ENCODE assay signal across 27 mouse cellular contexts in the genomic region with DNA sequence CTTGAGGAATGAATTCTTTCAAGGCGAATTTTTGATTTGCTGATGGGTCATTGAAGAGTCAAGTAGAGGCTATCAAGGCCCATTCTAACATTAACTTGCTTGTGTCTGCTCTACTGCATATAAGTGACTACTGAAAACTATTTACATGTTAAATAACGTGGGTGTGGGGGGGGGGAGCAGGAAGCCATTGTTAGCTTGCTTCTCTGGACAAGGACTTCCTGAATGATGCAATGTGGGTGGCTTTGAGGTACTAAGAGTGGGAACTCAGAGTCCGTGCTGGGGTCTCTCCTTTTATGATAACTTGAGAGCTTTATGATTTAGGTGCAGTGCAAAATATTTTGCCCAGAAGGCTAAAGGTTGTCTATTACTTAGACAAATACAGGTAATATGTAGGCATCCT.
A peak's percentile ranks its signal among the peaks of the same experiment; 100 is the strongest.
DNase-seq lines count a peak whose midpoint lies in the region; ATAC-seq and TF ChIP-seq lines count a peak whose summit lies in the region.
"Had no signal": no experiment of that assay in that cellular context is flagged by ENCODE, and none has a peak within 500 bp of the region (broad histone marks: within the 10 kb centered on the region; RNA-seq: fewer than 3 reads in every experiment).

No protein-coding gene starts in this region.

- peak; percentile 25 for DNase-seq in lung, postnatal 10 days
- no peak for DNase-seq in lung, adult 2 months
- peak; percentile 2 for DNase-seq in MEL (ENCODE audit: low read depth, low spot score)
- no peak for DNase-seq in heart, adult 2 months
- no peak for DNase-seq in heart, postnatal 25 days (ENCODE audit: low spot score)
- DNase-seq: adrenal gland, adult 2 months; adrenal gland, postnatal 14 days; B cell, adult 2 months; cerebellum, adult 11 months; cerebellum, adult 8-10 months; cerebellum, postnatal 10 days; cerebellum, postnatal 36 days; forebrain, postnatal 0 days; gastrocnemius, adult 2 months; gastrocnemius, postnatal 14 days; heart, postnatal 36 days had no signal

- no peak for TF ChIP-seq CTCF in lung, adult 2 months (IDR thresholded peaks at IDR 0.05; ENCODE audit: insufficient read depth, low read length)
- no peak for TF ChIP-seq CTCF in MEL (IDR thresholded peaks at IDR 0.05 in 2 of 3, conservative IDR thresholded peaks at IDR 0.05 in 1 of 3; ENCODE audit: control insufficient read depth in 1 of 3, insufficient read depth in 1 of 3, low read depth in 2 of 3, low read length in 3 of 3, poor library complexity in 1 of 3, severe bottlenecking in 1 of 3)
- no peak for TF ChIP-seq CTCF in heart, adult 2 months (IDR thresholded peaks at IDR 0.05)

- H3K4me1 ChIP-seq in lung, adult 2 months (ENCODE audit: control insufficient read depth, insufficient read depth, low read length), result no peaks in the 10 kb centered on the region
- no peaks in the 10 kb centered on the region for H3K4me1 ChIP-seq in MEL (ENCODE audit: control insufficient read depth in 1 of 2, insufficient read depth in 2 of 2, low read length in 2 of 2)
- peaks cover 16% of the 10 kb centered on the region for H3K4me1 ChIP-seq in forebrain, embryonic 15.5 days
- H3K4me1 ChIP-seq in heart, adult 2 months (ENCODE audit: control insufficient read depth, insufficient read depth, low read length), result no peaks in the 10 kb centered on the region
- H3K4me1 ChIP-seq: intestine, embryonic 15.5 days had no signal

- 35% methylated on average over 3 of the region's 3 CpGs for WGBS in lung, adult 2 months
- WGBS in forebrain, embryonic 15.5 days, result 60% methylated on average over 3 of the region's 3 CpGs
- 54% methylated on average over 3 of the region's 3 CpGs for WGBS in heart, adult 2 months

- TF ChIP-seq RAD21 in MEL (IDR thresholded peaks at IDR 0.05; ENCODE audit: low read depth, low read length), result no peak

- peak; percentile 69 for ATAC-seq in common myeloid progenitor, adult 5-6 weeks (replicated peaks; ENCODE audit: low read depth, poor library complexity, severe bottlenecking)
- ATAC-seq in megakaryocyte, adult 5-6 weeks (ENCODE audit: poor library complexity, severe bottlenecking), result peak; percentile 63
- no peak for ATAC-seq in forebrain, embryonic 15.5 days (replicated peaks)
- ATAC-seq: forebrain, embryonic 13.5 days; forebrain, postnatal 0 days; hindbrain, embryonic 16.5 days; intestine, embryonic 15.5 days had no signal

- H3K79me2 ChIP-seq in MEL (ENCODE audit: control insufficient read depth, insufficient read depth, low read length, poor library complexity), result no peaks in the 10 kb centered on the region
- no peaks in the 10 kb centered on the region for H3K79me2 ChIP-seq in heart, adult 2 months (replicated peaks; ENCODE audit: control insufficient read depth, insufficient read depth, low read length)

- H3K4me3 ChIP-seq in lung, adult 2 months (replicated peaks; ENCODE audit: extremely low read depth, low read depth, low read length), result no peak overlapping the region
- H3K4me3 ChIP-seq in MEL (ENCODE audit: control insufficient read depth in 1 of 2, insufficient read depth in 1 of 2, low read depth in 2 of 2, low read length in 2 of 2), result no peak overlapping the region
- no peak overlapping the region for H3K4me3 ChIP-seq in forebrain, embryonic 15.5 days
- no peak overlapping the region for H3K4me3 ChIP-seq in heart, adult 2 months
- H3K4me3 ChIP-seq: forebrain, embryonic 10.5 days; forebrain, embryonic 13.5 days; gastrocnemius, adult 2 months; hindbrain, embryonic 10.5 days; hindbrain, embryonic 13.5 days; intestine, embryonic 15.5 days had no signal

- no peak for TF ChIP-seq EP300 in MEL (IDR thresholded peaks at IDR 0.05; ENCODE audit: low read depth in 1 of 2, low read length in 2 of 2)
- TF ChIP-seq EP300 in heart, adult 2 months (IDR thresholded peaks at IDR 0.05; ENCODE audit: insufficient read depth, low read depth, low read length), result no peak

- H3K4me2 ChIP-seq in forebrain, embryonic 15.5 days (replicated peaks), result no peak overlapping the region
- H3K4me2 ChIP-seq: forebrain, embryonic 13.5 days; heart, embryonic 11.5 days; hindbrain, embryonic 13.5 days; intestine, embryonic 15.5 days had no signal

- no peak overlapping the region for H3K27ac ChIP-seq in MEL (ENCODE audit: control insufficient read depth, low read depth, low read length)
- no peak overlapping the region for H3K27ac ChIP-seq in forebrain, embryonic 15.5 days (replicated peaks)
- H3K27ac ChIP-seq in heart, adult 2 months, result no peak overlapping the region
- H3K27ac ChIP-seq: forebrain, embryonic 10.5 days; forebrain, embryonic 13.5 days; gastrocnemius, adult 2 months; hindbrain, embryonic 10.5 days; hindbrain, embryonic 13.5 days; intestine, embryonic 15.5 days had no signal

- peaks cover 0 to 4% of the 10 kb centered on the region in 2 experiments; a peak in 2 of 4 replicates for H3K27me3 ChIP-seq in MEL (ENCODE audit: control insufficient read depth in 1 of 2, insufficient read depth in 2 of 2, low read length in 2 of 2)
- no peaks in the 10 kb centered on the region for H3K27me3 ChIP-seq in forebrain, embryonic 15.5 days
- no peaks in the 10 kb centered on the region for H3K27me3 ChIP-seq in heart, adult 2 months (ENCODE audit: control insufficient read depth, insufficient read depth, low read length)
- H3K27me3 ChIP-seq: CH12.LX; forebrain, embryonic 13.5 days; hindbrain, embryonic 13.5 days; intestine, embryonic 15.5 days had no signal

- TF ChIP-seq POLR2A in lung, adult 2 months (IDR thresholded peaks at IDR 0.05; ENCODE audit: borderline replicate concordance, extremely low read depth, low read depth, low read length), result no peak
- TF ChIP-seq POLR2A in MEL (IDR thresholded peaks at IDR 0.05; ENCODE audit: control insufficient read depth in 1 of 2, insufficient read depth in 1 of 2, low read depth in 1 of 2, low read length in 2 of 2, poor library complexity in 1 of 2), result no peak
- TF ChIP-seq POLR2A in heart, adult 2 months (IDR thresholded peaks at IDR 0.05; ENCODE audit: insufficient read depth, low read depth, low read length), result no peak

- no peaks in the 10 kb centered on the region for H3K36me3 ChIP-seq in MEL (ENCODE audit: control insufficient read depth in 1 of 2, insufficient read depth in 2 of 2, low read length in 2 of 2)
- no peaks in the 10 kb centered on the region for H3K36me3 ChIP-seq in forebrain, embryonic 15.5 days
- H3K36me3 ChIP-seq in heart, adult 2 months (ENCODE audit: control insufficient read depth, insufficient read depth, low read length), result no peaks in the 10 kb centered on the region
- H3K36me3 ChIP-seq: forebrain, embryonic 10.5 days; hindbrain, embryonic 10.5 days; hindbrain, embryonic 13.5 days; intestine, embryonic 15.5 days had no signal

- no peak overlapping the region for H3K9ac ChIP-seq in MEL (ENCODE audit: control insufficient read depth, low read depth, low read length, poor library complexity, severe bottlenecking)
- no peak overlapping the region for H3K9ac ChIP-seq in forebrain, embryonic 15.5 days (replicated peaks)
- no peak overlapping the region for H3K9ac ChIP-seq in heart, adult 2 months (ENCODE audit: low read depth, low read length)
- H3K9ac ChIP-seq: forebrain, embryonic 13.5 days; forebrain, postnatal 0 days; hindbrain, embryonic 13.5 days; intestine, embryonic 15.5 days had no signal

- intact Hi-C loops in heart, adult 2 months (cut with DNase I), result no loop called here
- intact Hi-C loops in heart, postnatal 25 days (cut with DNase I), result no loop called here

- no peaks in the 10 kb centered on the region for H3K9me3 ChIP-seq in MEL (replicated peaks; ENCODE audit: insufficient read depth, low read length)
- no peaks in the 10 kb centered on the region for H3K9me3 ChIP-seq in forebrain, embryonic 15.5 days
- H3K9me3 ChIP-seq: forebrain, embryonic 10.5 days; forebrain, embryonic 13.5 days; hindbrain, embryonic 10.5 days; hindbrain, embryonic 13.5 days; intestine, embryonic 15.5 days had no signal

TF ChIP-seq in MEL, 35 proteins besides CTCF, POLR2A, EP300 and RAD21:
- TF ChIP-seq TBP (IDR thresholded peaks at IDR 0.05; ENCODE audit: low read depth, low read length) (no peak), MXI1 (IDR thresholded peaks at IDR 0.05; ENCODE audit: low read depth, low read length) (no peak), JUND (IDR thresholded peaks at IDR 0.05; ENCODE audit: low read depth, low read length) (no peak), POLR2AphosphoS5 (IDR thresholded peaks at IDR 0.05; ENCODE audit: borderline replicate concordance, low read depth, low read length) (no peak), MYB (IDR thresholded peaks at IDR 0.05; ENCODE audit: low read depth, low read length) (no peak), GABPA (IDR thresholded peaks at IDR 0.05; ENCODE audit: low read depth, low read length) (no peak)

Comparison
In these comparisons a context has a peak if more than half of its experiments do, and no peak if none do; other contexts are left out.
1. DNase-seq: peak in lung, postnatal 10 days (single experiment) and MEL (single experiment); none in lung, adult 2 months (single experiment), heart, adult 2 months (0 of 2) and heart, postnatal 25 days (single experiment).